Mouse (Mus musculus) ES-Bruce4 (cell line): ENCODE data around the gene Prpf4.

Experiments used
- CTCF ChIP-seq: IDR thresholded peaks from one replicate; pipeline ENCODE4 v1.8.1; 2011; ENCODE audit warnings: low read depth, low read length
- EP300 ChIP-seq: IDR thresholded peaks from 2 replicates; pipeline ENCODE4 v1.6.1; 2011; ENCODE audit warnings: low read depth, low read length; ENCODE audit not compliant: insufficient read depth
- POLR2A ChIP-seq: IDR thresholded peaks from one replicate; pipeline ENCODE4 v1.8.1; 2011; ENCODE audit warnings: low read length; ENCODE audit not compliant: insufficient read depth

- TF ChIP-seq CTCF (no peak), POLR2A (no peak), EP300 (no peak)
These were observed 34.3 kb upstream of the Prpf4 start for GRCm38 (mm10) chr4:62374342-62374741.
